Mouse (Mus musculus) stomach, postnatal 0 days (tissue): Measurements from ENCODE around the gene Ankfn1. TPM values are rescaled to one million over a fixed set of nuclear protein-coding genes. Genes with fewer than 3 reads are reported as not detected.

Source experiments
- ATAC-seq: fragments of 200-750 bp; cut with Nextera tagmentation; 2 replicates; pipeline ENCODE4 v1.8.0; 2017; ENCODE audit not compliant: low FRiP score, low TSS enrichment
- DNase-seq: peaks from one replicate; pipeline ENCODE4 v3.0.0-alpha.2; 2016; ENCODE audit warnings: low spot score
- H3K27ac ChIP-seq: fragments of 300-500 bp; sonication (generic); replicated peaks from 2 replicates; pipeline ENCODE4 v1.5.1; 2014; ENCODE audit warnings: mild to moderate bottlenecking, control low read depth
- H3K27me3 ChIP-seq: fragments of 300-500 bp; sonication (generic); 2 replicates; pipeline ENCODE4 v1.6.1; 2014; ENCODE audit warnings: low read length; ENCODE audit not compliant: control insufficient read depth, insufficient read depth
- H3K36me3 ChIP-seq: fragments of 300-500 bp; sonication (generic); 2 replicates; pipeline ENCODE4 v1.6.1; 2014; ENCODE audit warnings: low read length, mixed read lengths; ENCODE audit not compliant: control insufficient read depth, insufficient read depth
- H3K4me1 ChIP-seq: fragments of 300-500 bp; sonication (generic); replicated peaks from 2 replicates; pipeline ENCODE4 v1.6.1; 2014; ENCODE audit warnings: antibody characterized with exemption; ENCODE audit not compliant: control insufficient read depth, insufficient read depth
- H3K4me2 ChIP-seq: fragments of 300-500 bp; sonication (generic); replicated peaks from 2 replicates; pipeline ENCODE4 v1.6.1; 2014; ENCODE audit warnings: low read depth, mild to moderate bottlenecking, control low read depth, moderate library complexity
- H3K4me3 ChIP-seq: fragments of 300-500 bp; sonication (generic); 2 replicates; pipeline ENCODE4 v1.5.1; 2014; ENCODE audit warnings: low read depth, low read length, control low read depth
- H3K9ac ChIP-seq: fragments of 300-500 bp; sonication (generic); 2 replicates; pipeline ENCODE4 v1.6.1; 2014; ENCODE audit warnings: mild to moderate bottlenecking, low read length, control low read depth, mixed read lengths
- H3K9me3 ChIP-seq: fragments of 300-500 bp; sonication (generic); 2 replicates; pipeline ENCODE4 v1.6.1; 2016; ENCODE audit warnings: low read length; ENCODE audit not compliant: control insufficient read depth
- CTCF ChIP-seq: IDR thresholded peaks from 2 replicates; pipeline ENCODE4 v1.5.1; 2016; ENCODE audit warnings: antibody characterized with exemption, low read depth, mild to moderate bottlenecking, moderate library complexity
- EP300 ChIP-seq: optimal IDR thresholded peaks from 2 replicates; pipeline ENCODE3; 2016; ENCODE audit warnings: antibody characterized with exemption
- WGBS: fragments of 180-500 bp; shearing (Covaris S2); extraction: QIAGEN DNeasy Blood & Tissue Kit; methylation state at CpG from one replicate; pipeline ENCODE4 v1.1.7; 2014; 5-methylcytosine and 5-hydroxymethylcytosine counted together
- polyA plus RNA-seq: library from polyadenylated mRNA; unstranded; fragments of >200 nt; fragmentation: Nextera tagmentation; extraction: Ambion mirVana; gene quantifications from 2 replicates; pipeline ENCODE4 v1.2.1, GENCODE M21; 2015

Ankfn1 gene
- polyA plus RNA-seq, 1 experiment from 2014 or later = 0.10 TPM

- no peak for ATAC-seq
- DNase-seq = no peak
- Histone ChIP-seq H3K4me1 (no peaks in the 10 kb centered on the region), H3K27me3 (no peaks in the 10 kb centered on the region), H3K9ac (no peak overlapping the region), H3K9me3 (no peaks in the 10 kb centered on the region), H3K4me2 (no peak overlapping the region), H3K27ac (no peak overlapping the region), H3K4me3 (no peak overlapping the region), H3K36me3 (no peaks in the 10 kb centered on the region)
- WGBS = 48% methylated on average over 2 of the region's 2 CpGs
- no peak for TF ChIP-seq CTCF
- TF ChIP-seq EP300 = no peak
Measured at GRCm38 (mm10) chr11:89388851-89389250, 388.6 kb downstream of the Ankfn1 start.

GRCm38 (mm10) chr11:89382634-89383009 is 394.8 kb downstream of the Ankfn1 start:
- no peaks in the 10 kb centered on the region for H3K4me1 ChIP-seq
- WGBS = 62% methylated on average over 2 of the region's 2 CpGs

GRCm38 (mm10) chr11:89381782-89382633 is 395.4 kb downstream of the Ankfn1 start:
- DNase-seq (no peak), ATAC-seq (no peak)
- Histone ChIP-seq H3K4me2 (no peak overlapping the region), H3K9me3 (no peaks in the 10 kb centered on the region), H3K4me3 (no peak overlapping the region), H3K9ac (no peak overlapping the region), H3K36me3 (no peaks in the 10 kb centered on the region), H3K27me3 (no peaks in the 10 kb centered on the region), H3K4me1 (no peaks in the 10 kb centered on the region), H3K27ac (no peak overlapping the region)
- TF ChIP-seq EP300 = no peak
- TF ChIP-seq CTCF = no peak
- 31% methylated on average over 8 of the region's 8 CpGs for WGBS

More at GRCm38 (mm10) chr11:89382634-89383009, 394.8 kb downstream of the Ankfn1 start:
- Histone ChIP-seq H3K27me3 (no peaks in the 10 kb centered on the region), H3K4me2 (no peak overlapping the region), H3K9ac (no peak overlapping the region), H3K36me3 (no peaks in the 10 kb centered on the region), H3K9me3 (no peaks in the 10 kb centered on the region), H3K4me3 (no peak overlapping the region), H3K27ac (no peak overlapping the region)
- no peak for ATAC-seq
- no peak for TF ChIP-seq CTCF
- no peak for TF ChIP-seq EP300
- DNase-seq = no peak

GRCm38 (mm10) chr11:89370941-89371340 is 406.5 kb downstream of the Ankfn1 start:
- WGBS = 84% methylated on average over 14 of the region's 14 CpGs
- H3K9ac ChIP-seq = no peak overlapping the region
- no peaks in the 10 kb centered on the region for H3K9me3 ChIP-seq
- H3K4me3 ChIP-seq = no peak overlapping the region
- no peak overlapping the region for H3K27ac ChIP-seq
- H3K4me2 ChIP-seq = no peak overlapping the region
- ATAC-seq (no peak), DNase-seq (no peak)
- H3K27me3 ChIP-seq = no peaks in the 10 kb centered on the region
- no peaks in the 10 kb centered on the region for H3K36me3 ChIP-seq
- no peaks in the 10 kb centered on the region for H3K4me1 ChIP-seq
- TF ChIP-seq CTCF = no peak
- TF ChIP-seq EP300 = no peak

GRCm38 (mm10) chr11:89370373-89370772 is 407.1 kb downstream of the Ankfn1 start:
- ATAC-seq = no peak
- H3K9ac ChIP-seq = no peak overlapping the region
- WGBS = 60% methylated on average over 7 of the region's 7 CpGs

GRCm38 (mm10) chr11:89363981-89364380 is 413.5 kb downstream of the Ankfn1 start:
- no peaks in the 10 kb centered on the region for H3K4me1 ChIP-seq
- no peak overlapping the region for H3K4me3 ChIP-seq
- H3K36me3 ChIP-seq = no peaks in the 10 kb centered on the region
- ATAC-seq = no peak
- no peak overlapping the region for H3K9ac ChIP-seq
- H3K27me3 ChIP-seq = no peaks in the 10 kb centered on the region
- no peak for DNase-seq
- H3K9me3 ChIP-seq = no peaks in the 10 kb centered on the region
- no peak overlapping the region for H3K27ac ChIP-seq
- 84% methylated on average over 3 of the region's 3 CpGs for WGBS
- no peak overlapping the region for H3K4me2 ChIP-seq
- no peak for TF ChIP-seq CTCF
- TF ChIP-seq EP300 = no peak

More at GRCm38 (mm10) chr11:89370373-89370772, 407.1 kb downstream of the Ankfn1 start:
- Histone ChIP-seq H3K4me1 (no peaks in the 10 kb centered on the region), H3K9me3 (no peaks in the 10 kb centered on the region), H3K27me3 (no peaks in the 10 kb centered on the region), H3K4me3 (no peak overlapping the region), H3K36me3 (no peaks in the 10 kb centered on the region), H3K4me2 (no peak overlapping the region), H3K27ac (no peak overlapping the region)
- no peak for TF ChIP-seq EP300
- TF ChIP-seq CTCF = no peak
- no peak for DNase-seq
